21 mouse cellular contexts compared by ENCODE assay signal in genomic region chr7:46371104-46371503, GRCm38 (mm10). TPM values are rescaled to one million over a fixed set of nuclear protein-coding genes. Genes with fewer than 3 reads are reported as not detected.
"Had no signal": no experiment of that assay in that cellular context is flagged by ENCODE, and none has a peak within 500 bp of the region (broad histone marks: within the 10 kb centered on the region; RNA-seq: fewer than 3 reads in every experiment).

No protein-coding gene starts in this region.

- H3K4me2 ChIP-seq: kidney, embryonic 15.5 days; liver, embryonic 12.5 days; liver, embryonic 15.5 days; lung, embryonic 15.5 days; midbrain, embryonic 11.5 days had no signal

- DNase-seq: kidney, adult 8-10 months; kidney, postnatal 14 days; kidney, postnatal 4 days; liver; lung, adult 18-20 months; lung, postnatal 10 days; lung, postnatal 36 days; midbrain, embryonic 14.5 days; thymus, adult 2 months; thymus, postnatal 14 days; thymus, postnatal 4 days had no signal

- H3K27ac ChIP-seq: kidney, embryonic 15.5 days; liver, embryonic 12.5 days; liver, embryonic 15.5 days; lung, embryonic 15.5 days; stomach, postnatal 0 days had no signal

- H3K36me3 ChIP-seq: kidney, embryonic 15.5 days; liver, embryonic 12.5 days; liver, embryonic 15.5 days; lung, embryonic 15.5 days had no signal

- H3K4me3 ChIP-seq: kidney, embryonic 15.5 days; liver, embryonic 12.5 days; liver, embryonic 15.5 days; lung, embryonic 15.5 days had no signal

RNA-seq across cellular contexts. Expression of gene Myod1, which starts 5.2 kb away (rescaled TPM):
- total RNA-seq: layer of hippocampus, postnatal 14 days; left cerebral cortex, adult 18-20 months; megakaryocyte progenitor cell, adult 5-6 weeks; megakaryocyte-erythroid progenitor cell, adult 5-6 weeks had no signal
- polyA plus RNA-seq: midbrain, embryonic 11.5 days; midbrain, embryonic 14.5 days had no signal

RNA-seq across cellular contexts. Expression of gene Kcnc1, which starts 25.2 kb away (rescaled TPM):
- polyA plus RNA-seq: liver, embryonic 15.5 days had no signal
